Mouse (Mus musculus) activated CD4-positive, CD25-positive, alpha-beta regulatory T cell, adult 4 months (primary cell): Measurements from ENCODE around the gene Gclm. TPM values are rescaled to one million over a fixed set of nuclear protein-coding genes. Genes with fewer than 3 reads are reported as not detected.
A peak's percentile ranks its signal among the peaks of the same experiment; 100 is the strongest.
"Not testable (repeated sequence)": the region's sequence is repeated elsewhere in the genome, so short reads cannot be mapped to it uniquely, and the experiment has no call there.

ENCODE experiments used
- ATAC-seq: one replicate; pipeline ENCODE4 v1.8.0; 2017
- polyA plus RNA-seq, 2 experiments: library from polyadenylated mRNA; unstranded; fragments of 100-300 nt; shearing (Covaris generic); gene quantifications; one replicate each; pipeline ENCODE4 v1.2.1; 2017

The Gclm gene
- polyA plus RNA-seq, result 1 to 10 TPM; 5.2 to 6.0 TPM

- ATAC-seq, result peak; percentile 99
Measured at GRCm38 (mm10) chr3:122245215-122245877, at the start of gene Gclm. Gene Gclm, plus strand, starts transcription at chr3:122245557.

- no peak for ATAC-seq
Measured at GRCm38 (mm10) chr3:122196621-122197298, 48.6 kb upstream of the Gclm start.

GRCm38 (mm10) chr3:122198532-122198931 lies 46.8 kb upstream of the Gclm start:
- no peak for ATAC-seq

DNA sequence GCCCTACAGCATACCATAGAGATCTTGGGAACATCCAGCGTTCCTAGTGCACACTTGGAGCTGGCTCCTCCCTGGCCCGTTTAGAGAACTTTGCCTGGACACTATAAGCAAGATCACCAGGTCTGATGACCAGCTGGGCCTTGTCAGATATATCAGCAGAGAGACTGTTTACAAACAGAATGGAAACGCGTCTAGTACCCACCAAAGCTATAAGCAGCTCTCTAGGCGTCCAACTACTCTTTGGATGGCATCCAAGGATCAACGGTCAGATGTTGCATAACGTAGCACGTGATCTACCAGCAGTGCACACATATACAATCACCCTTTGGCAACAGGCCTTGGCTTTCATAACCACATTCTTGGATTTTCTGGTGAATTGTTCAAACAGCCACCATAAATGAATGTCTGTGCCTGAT lies 46.4 kb upstream of the Gclm start:
- ATAC-seq, result no peak

- ATAC-seq, result no peak
Measured at GRCm38 (mm10) chr3:122199600-122199999, 45.8 kb upstream of the Gclm start.

GRCm38 (mm10) chr3:122200017-122200416 lies 45.3 kb upstream of the Gclm start:
- no peak for ATAC-seq

GRCm38 (mm10) chr3:122200447-122200846 lies 44.9 kb upstream of the Gclm start:
- no peak for ATAC-seq

GRCm38 (mm10) chr3:122202307-122202732 lies 43.0 kb upstream of the Gclm start:
- ATAC-seq, result peak; percentile 92

DNA sequence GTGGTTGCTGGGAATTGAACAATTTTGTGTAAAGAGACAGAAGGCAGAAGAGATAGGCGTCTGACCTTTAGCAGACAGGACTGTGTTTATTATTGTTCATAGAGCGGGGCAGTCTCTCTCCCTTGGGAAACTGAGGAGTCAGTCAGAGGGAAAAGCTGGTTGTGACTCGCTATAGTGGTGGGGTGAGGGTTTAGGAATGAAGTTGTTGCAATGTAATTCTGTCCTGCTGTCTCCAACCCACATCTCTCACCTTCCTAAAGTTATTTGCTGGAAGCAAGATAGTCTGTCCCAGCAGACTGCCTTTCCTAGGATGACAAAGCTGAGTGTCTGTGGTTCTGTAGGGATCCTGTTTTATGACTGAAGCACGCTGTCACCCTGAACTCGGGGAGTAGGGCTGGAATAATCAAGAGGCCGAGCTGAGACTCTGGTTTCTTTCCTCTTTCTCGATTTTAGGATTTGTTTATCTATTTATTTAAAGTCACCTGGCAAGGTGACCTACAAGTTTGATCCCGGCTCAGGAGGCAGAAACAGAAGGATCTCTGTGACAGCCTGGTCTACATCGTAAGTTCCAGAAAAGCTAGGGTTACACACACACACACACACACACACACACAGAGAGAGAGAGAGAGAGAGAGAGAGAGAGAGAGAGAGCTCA lies 41.6 kb upstream of the Gclm start:
- ATAC-seq, result no peak

DNA sequence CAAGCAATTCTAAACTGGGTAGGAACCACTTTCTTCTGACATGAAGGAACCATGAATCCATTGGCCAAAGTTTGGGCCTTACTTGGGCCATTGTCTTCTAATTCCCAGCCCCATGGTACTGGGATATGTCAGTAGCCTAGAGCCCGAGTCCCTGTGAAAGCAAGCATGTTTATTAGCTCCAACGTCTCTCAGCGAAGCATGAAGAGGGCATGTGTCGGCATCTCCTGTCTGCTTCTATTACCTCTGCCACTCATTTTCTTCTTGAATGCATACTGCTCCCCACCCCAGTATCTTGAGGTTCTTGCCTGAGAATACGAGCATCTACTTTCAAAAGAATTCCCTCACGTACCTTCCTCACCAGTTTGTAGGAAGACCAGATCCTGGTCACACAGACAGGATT lies 39.6 kb upstream of the Gclm start:
- ATAC-seq, result no peak

DNA sequence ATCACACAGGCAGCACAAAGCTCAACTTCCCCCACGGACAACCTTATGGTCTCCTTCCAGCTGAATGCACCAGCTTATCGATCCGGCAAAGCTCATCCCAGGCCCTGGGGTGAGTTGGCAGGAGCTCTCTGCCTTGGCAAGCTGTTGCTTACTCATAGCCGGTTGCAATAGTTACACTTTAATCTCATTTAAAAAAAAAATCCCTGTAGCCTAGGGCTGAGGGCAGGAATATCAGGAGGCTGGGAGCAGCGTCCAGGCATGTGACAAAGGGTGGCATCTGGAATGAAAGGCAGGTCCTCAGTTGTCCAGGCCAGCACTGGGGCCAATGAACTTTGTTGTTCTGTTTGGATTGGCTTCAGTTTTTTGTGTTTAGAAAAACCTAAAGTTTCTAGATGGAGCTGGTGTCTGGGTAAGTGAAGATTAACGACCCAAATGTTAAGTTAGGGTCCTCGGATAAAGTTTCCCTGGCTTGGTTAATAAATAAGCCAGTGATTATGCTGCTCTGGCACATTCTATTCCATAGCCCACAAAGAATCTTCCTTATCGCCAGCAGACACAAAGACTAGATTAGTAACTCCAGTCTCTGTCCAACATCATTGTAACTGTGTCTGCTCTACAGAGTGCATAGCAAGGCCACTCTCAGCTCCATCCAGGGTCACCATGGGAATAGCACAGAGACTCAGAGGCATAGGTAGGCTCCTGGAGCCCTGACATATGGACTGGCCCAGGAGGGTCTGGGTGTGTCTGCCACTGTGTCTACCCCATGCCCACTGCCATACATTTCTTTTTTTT lies 38.9 kb upstream of the Gclm start:
- no peak for ATAC-seq

- ATAC-seq, result no peak
Measured at GRCm38 (mm10) chr3:122207766-122208165, 37.6 kb upstream of the Gclm start.

DNA sequence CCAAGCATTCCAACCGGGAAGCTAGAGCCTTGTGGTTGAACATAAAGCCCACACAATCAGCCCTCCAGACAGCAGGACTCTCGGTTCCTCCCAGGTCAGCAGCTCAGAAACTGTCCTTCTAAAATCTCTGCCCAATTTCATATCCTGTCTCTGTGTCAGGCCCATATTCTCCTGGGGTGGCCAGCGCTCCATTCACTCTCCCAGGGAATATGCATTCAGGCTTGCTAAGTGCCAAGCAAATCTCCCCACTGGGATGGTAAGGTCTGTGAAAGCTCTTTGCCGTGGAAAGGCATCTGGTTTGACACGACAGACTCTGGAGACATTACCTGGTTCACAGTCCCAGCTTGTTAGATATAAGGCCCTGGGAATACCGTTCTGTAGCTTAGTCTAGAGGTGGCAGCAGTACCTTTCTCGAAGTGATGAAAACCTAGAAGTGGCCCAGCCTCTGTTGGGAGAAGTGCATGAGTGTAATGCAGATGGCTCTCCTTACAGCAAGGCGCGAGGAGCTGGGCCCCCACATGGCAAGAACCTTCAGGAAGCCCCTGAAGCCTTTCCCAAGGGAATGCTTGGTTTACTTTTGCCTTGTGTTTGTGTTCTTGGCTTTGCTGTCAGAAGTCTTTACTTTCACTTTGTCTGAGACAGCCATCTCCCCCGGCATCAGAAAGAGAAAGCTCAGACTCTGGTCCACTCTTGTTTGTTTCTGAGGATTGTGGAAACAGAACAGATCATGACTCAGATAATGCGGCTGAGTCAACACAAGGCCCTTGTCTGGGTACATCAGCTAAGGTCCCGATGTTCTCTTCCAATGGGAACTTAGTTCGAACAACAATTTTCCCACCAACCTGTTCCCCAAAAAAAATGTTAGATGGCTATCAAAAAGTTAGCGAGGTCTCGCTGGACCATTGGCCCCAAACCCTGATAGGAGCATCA lies 36.8 kb upstream of the Gclm start:
- peak; percentile 33 for ATAC-seq

DNA sequence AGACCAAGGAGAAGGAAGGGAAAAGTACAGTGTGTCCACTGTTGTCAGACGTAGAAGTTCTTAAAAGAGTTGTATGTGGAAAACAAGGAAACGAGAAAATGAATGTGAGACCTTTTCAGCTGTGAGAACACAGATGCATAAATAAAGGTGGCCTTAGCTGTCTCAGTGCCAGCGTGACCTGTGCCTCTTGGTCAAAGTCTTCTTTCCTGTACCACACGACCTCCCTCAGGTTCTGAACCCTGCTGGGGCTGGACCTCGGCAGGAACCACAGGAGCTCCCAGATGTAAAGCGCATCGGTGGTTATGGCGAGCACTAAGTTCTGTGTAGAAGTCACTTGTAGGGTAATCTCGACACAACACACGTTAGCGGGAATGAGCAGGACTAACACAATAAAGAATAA lies 35.8 kb upstream of the Gclm start:
- no peak for ATAC-seq

DNA sequence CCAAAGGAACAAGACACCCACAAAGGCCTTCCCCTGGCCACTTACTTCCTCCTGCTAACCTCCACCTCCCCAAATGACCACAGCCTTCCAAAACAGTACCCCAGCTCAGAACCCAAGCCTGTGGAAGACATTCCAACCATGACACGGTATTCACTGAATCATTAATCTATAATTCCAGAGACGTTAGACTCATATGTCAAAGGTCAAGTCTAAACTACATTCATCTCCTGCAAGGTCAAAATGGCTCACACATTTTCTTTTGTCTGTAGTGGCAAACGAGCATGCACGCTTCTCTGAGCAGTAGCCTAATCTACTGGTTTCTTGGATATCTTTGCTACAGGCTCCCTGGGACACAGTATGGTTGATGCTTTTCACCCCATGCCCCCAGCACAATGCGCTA lies 34.9 kb upstream of the Gclm start:
- ATAC-seq, result no peak

DNA sequence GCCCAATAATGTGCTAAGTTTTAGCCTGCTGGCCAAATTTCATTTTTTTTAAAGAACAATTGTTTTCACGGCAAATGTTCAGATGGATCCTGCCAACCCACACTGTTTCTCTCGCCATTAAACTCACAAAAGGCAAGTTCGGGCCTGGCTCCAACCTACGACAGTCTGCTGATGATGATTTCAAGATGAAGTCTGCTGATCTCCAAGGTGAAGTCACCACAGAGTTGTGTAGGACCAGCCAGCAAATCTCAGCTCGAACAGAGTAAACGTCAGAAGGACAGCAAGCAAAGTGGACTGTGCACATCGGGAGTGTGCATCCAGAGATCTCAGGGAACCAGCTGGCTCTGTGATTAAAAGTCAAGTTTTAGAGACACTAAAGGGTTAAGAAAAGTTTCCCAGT lies 34.5 kb upstream of the Gclm start:
- ATAC-seq, result no peak

DNA sequence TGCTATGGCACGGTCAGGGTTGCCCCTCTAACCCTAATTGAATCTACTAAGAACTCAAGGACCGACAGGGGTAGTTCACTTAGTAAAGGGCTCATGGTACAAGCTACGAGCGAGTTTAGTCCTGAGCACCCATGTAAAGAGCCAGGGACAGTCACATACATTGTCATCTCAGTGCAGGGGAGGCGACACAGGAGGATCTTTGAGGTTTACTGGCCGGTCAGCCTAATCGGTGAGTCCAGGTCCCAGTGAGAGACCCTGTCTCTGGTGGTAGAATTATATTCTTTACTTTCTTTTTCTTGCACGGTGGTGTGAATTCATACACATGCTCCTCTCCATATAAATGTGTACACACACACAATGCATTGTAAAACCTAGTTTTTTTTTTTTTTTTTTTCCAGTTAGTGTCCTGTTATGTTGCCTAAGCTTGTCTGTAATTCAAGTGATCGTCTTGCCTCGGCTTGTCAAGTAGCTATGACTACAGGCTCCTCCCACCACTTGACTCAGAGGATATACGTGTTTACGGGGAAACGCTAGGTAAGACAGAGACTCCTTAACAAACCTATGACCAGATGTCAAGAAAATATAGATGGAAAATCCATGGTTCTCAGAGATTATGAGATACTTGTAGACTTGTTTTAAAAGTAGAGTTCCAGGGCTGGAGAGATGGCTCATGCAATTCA lies 33.8 kb upstream of the Gclm start:
- no peak for ATAC-seq

- ATAC-seq, result no peak
Measured at GRCm38 (mm10) chr3:122221240-122222036, 23.9 kb upstream of the Gclm start.

- not testable (repeated sequence) for ATAC-seq
Measured at GRCm38 (mm10) chr3:122226972-122227371, 18.4 kb upstream of the Gclm start.

GRCm38 (mm10) chr3:122235772-122236171 lies 9.6 kb upstream of the Gclm start:
- ATAC-seq, result no peak
